Mouse (Mus musculus) heart, adult 11 months (tissue): ENCODE data around the gene Lurap1.

Source experiments
- DNase-seq: peaks from one replicate; pipeline ENCODE4 v3.0.0; 2022

Gene Lurap1

GRCm38 (mm10) chr4:116151238-116151637 is at the start of gene Lurap1:
TSS of gene Lurap1 (minus strand) at chr4:116151338.
- DNase-seq = no peak

GRCm38 (mm10) chr4:116198422-116198821 is 47.3 kb upstream of the Lurap1 start:
- DNase-seq = no peak

GRCm38 (mm10) chr4:116193583-116194383 is 42.6 kb upstream of the Lurap1 start:
- no peak for DNase-seq

GRCm38 (mm10) chr4:116192286-116192835 is 41.2 kb upstream of the Lurap1 start:
- peak; percentile 94 for DNase-seq

GRCm38 (mm10) chr4:116185083-116185482 is 33.9 kb upstream of the Lurap1 start:
- DNase-seq = no peak

GRCm38 (mm10) chr4:116182745-116183144 is 31.6 kb upstream of the Lurap1 start:
- peak; percentile 96 for DNase-seq

- DNase-seq = no peak
Observed at GRCm38 (mm10) chr4:116182079-116182478, 30.9 kb upstream of the Lurap1 start.

- peak; percentile 99 for DNase-seq
Observed at GRCm38 (mm10) chr4:116177140-116177539, 26.0 kb upstream of the Lurap1 start.

GRCm38 (mm10) chr4:116176543-116176988 is 25.4 kb upstream of the Lurap1 start:
- DNase-seq = peak; percentile 99

GRCm38 (mm10) chr4:116175711-116176542 is 24.8 kb upstream of the Lurap1 start:
- DNase-seq = no peak

- DNase-seq = no peak
Observed at GRCm38 (mm10) chr4:116175136-116175535, 24.0 kb upstream of the Lurap1 start.

GRCm38 (mm10) chr4:116174466-116175116 is 23.5 kb upstream of the Lurap1 start:
- no peak for DNase-seq

GRCm38 (mm10) chr4:116173752-116174151 is 22.6 kb upstream of the Lurap1 start:
- DNase-seq = no peak

GRCm38 (mm10) chr4:116173072-116173471 is 21.9 kb upstream of the Lurap1 start, which contains the start of the genes 1700042G07Rik and Gm49337:
TSS of gene 1700042G07Rik (plus strand) at chr4:116173372.
TSS of gene Gm49337 (plus strand) at chr4:116173384.
- DNase-seq = no peak

- no peak for DNase-seq
Observed at GRCm38 (mm10) chr4:116169353-116169672, 18.2 kb upstream of the Lurap1 start.

- peak; percentile 96 for DNase-seq
Observed at GRCm38 (mm10) chr4:116168617-116169352, 17.6 kb upstream of the Lurap1 start.

- no peak for DNase-seq
Observed at GRCm38 (mm10) chr4:116167404-116167803, 16.3 kb upstream of the Lurap1 start, which contains the start of gene Tspan1. TSS of gene Tspan1 (minus strand) at chr4:116167601.

GRCm38 (mm10) chr4:116165708-116166407 is 14.7 kb upstream of the Lurap1 start:
- DNase-seq = no peak

- no peak for DNase-seq
Observed at GRCm38 (mm10) chr4:116164759-116165554, 13.8 kb upstream of the Lurap1 start.

GRCm38 (mm10) chr4:116162142-116162541 is 11.0 kb upstream of the Lurap1 start:
- DNase-seq = no peak

GRCm38 (mm10) chr4:116160769-116161168 is 9.6 kb upstream of the Lurap1 start:
- DNase-seq = no peak
